Mouse (Mus musculus): ENCODE data around the gene Trpv1.

DNA sequence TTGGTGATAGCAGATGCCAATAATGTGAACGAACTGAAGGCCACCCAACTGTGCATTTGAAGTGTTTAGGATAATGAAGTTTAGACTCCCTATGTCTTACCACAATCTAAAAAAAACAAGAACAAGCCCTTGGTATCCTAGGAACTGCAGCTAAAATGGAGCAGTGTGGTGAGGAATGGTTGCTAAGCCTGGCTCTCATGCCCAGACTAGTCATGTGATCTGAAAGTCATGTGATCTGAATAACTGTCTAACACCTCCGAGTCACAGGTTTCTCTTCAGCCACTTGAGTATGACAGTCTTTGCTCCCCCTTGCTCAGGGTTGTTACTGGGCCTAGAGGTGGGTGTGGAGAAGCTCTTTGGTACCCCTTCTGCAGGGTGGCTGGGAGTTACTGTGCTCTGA, 1.6 kb upstream of the Trpv1 start:
- TF ChIP-seq CTCF (IDR thresholded peaks at IDR 0.05; ENCODE audit: low read depth, low read length) (no peak), POLR2A (IDR thresholded peaks at IDR 0.05; ENCODE audit: borderline replicate concordance, low read depth, low read length) (no peak)
